Mouse (Mus musculus): Measurements from ENCODE around the gene Rcc1.
A peak's percentile ranks its signal among the peaks of the same experiment; 100 is the strongest.

Rcc1 gene

GRCm38 (mm10) chr4:132353481-132353885 lies at the start of gene Rcc1:
Gene Rcc1 (minus strand): TSS chr4:132353605.
- DNase-seq (ENCODE audit: extremely low read depth, insufficient read length, low spot score), result peak; percentile 89

- no peak for DNase-seq (ENCODE audit: extremely low read depth, insufficient read length, low spot score)
Measured at GRCm38 (mm10) chr4:132401016-132401415, 47.6 kb upstream of the Rcc1 start.

- DNase-seq (ENCODE audit: extremely low read depth, insufficient read length, low spot score), result no peak
Measured at GRCm38 (mm10) chr4:132398863-132399262, 45.5 kb upstream of the Rcc1 start.

GRCm38 (mm10) chr4:132398045-132398774 lies 44.8 kb upstream of the Rcc1 start:
- DNase-seq (ENCODE audit: extremely low read depth, insufficient read length, low spot score), result peak; percentile 75

GRCm38 (mm10) chr4:132397120-132397519 lies 43.7 kb upstream of the Rcc1 start:
- no peak for DNase-seq (ENCODE audit: extremely low read depth, insufficient read length, low spot score)

GRCm38 (mm10) chr4:132396251-132396650 lies 42.8 kb upstream of the Rcc1 start:
- no peak for DNase-seq (ENCODE audit: extremely low read depth, insufficient read length, low spot score)

GRCm38 (mm10) chr4:132391063-132391740 lies 37.8 kb upstream of the Rcc1 start:
- DNase-seq (ENCODE audit: extremely low read depth, insufficient read length, low spot score), result no peak

- peak; percentile 62 for DNase-seq (ENCODE audit: extremely low read depth, insufficient read length, low spot score)
Measured at GRCm38 (mm10) chr4:132389302-132389701, 35.9 kb upstream of the Rcc1 start.

GRCm38 (mm10) chr4:132387617-132388016 lies 34.2 kb upstream of the Rcc1 start:
- no peak for DNase-seq (ENCODE audit: extremely low read depth, insufficient read length, low spot score)

GRCm38 (mm10) chr4:132386846-132387245 lies 33.4 kb upstream of the Rcc1 start:
- DNase-seq (ENCODE audit: extremely low read depth, insufficient read length, low spot score), result no peak

- no peak for DNase-seq (ENCODE audit: extremely low read depth, insufficient read length, low spot score)
Measured at GRCm38 (mm10) chr4:132385771-132386410, 32.5 kb upstream of the Rcc1 start.

- DNase-seq (ENCODE audit: extremely low read depth, insufficient read length, low spot score), result no peak
Measured at GRCm38 (mm10) chr4:132383455-132383854, 30.1 kb upstream of the Rcc1 start.

GRCm38 (mm10) chr4:132382296-132382695 lies 28.9 kb upstream of the Rcc1 start:
- no peak for DNase-seq (ENCODE audit: extremely low read depth, insufficient read length, low spot score)

- DNase-seq (ENCODE audit: extremely low read depth, insufficient read length, low spot score), result no peak
Measured at GRCm38 (mm10) chr4:132380965-132381616, 27.7 kb upstream of the Rcc1 start.

GRCm38 (mm10) chr4:132373820-132374219 lies 20.4 kb upstream of the Rcc1 start:
- DNase-seq (ENCODE audit: extremely low read depth, insufficient read length, low spot score), result no peak

GRCm38 (mm10) chr4:132369953-132370750 lies 16.7 kb upstream of the Rcc1 start:
- no peak for DNase-seq (ENCODE audit: extremely low read depth, insufficient read length, low spot score)

GRCm38 (mm10) chr4:132367480-132368201 lies 14.2 kb upstream of the Rcc1 start:
- no peak for DNase-seq (ENCODE audit: extremely low read depth, insufficient read length, low spot score)

GRCm38 (mm10) chr4:132365450-132366060 lies 12.2 kb upstream of the Rcc1 start:
- DNase-seq (ENCODE audit: extremely low read depth, insufficient read length, low spot score), result no peak

GRCm38 (mm10) chr4:132363487-132363886 lies 10.1 kb upstream of the Rcc1 start:
- no peak for DNase-seq (ENCODE audit: extremely low read depth, insufficient read length, low spot score)

Data from 3134 (cell line).